Mouse (Mus musculus) limb, embryonic 11.5 days (tissue): ENCODE results near the gene Gm42742. TPM values are rescaled to one million over a fixed set of nuclear protein-coding genes. Genes with fewer than 3 reads are reported as not detected.
A peak's percentile ranks its signal among the peaks of the same experiment; 100 is the strongest.

Experiments
- ATAC-seq: fragments of 200-750 bp; cut with Nextera tagmentation; 2 replicates; pipeline ENCODE4 v1.8.0; 2017; ENCODE audit warnings: low read depth; ENCODE audit not compliant: insufficient number of reproducible peaks, low FRiP score, low TSS enrichment
- DNase-seq: peaks from one replicate; pipeline ENCODE4 v3.0.0-alpha.2; 2015; ENCODE audit warnings: low spot score
- H3K27ac ChIP-seq: fragments of 300-500 bp; sonication (generic); replicated peaks from 2 replicates; pipeline ENCODE4 v1.5.1; 2014; ENCODE audit warnings: low read depth, mild to moderate bottlenecking, low read length
- H3K27me3 ChIP-seq: fragments of 300-500 bp; sonication (generic); 2 replicates; pipeline ENCODE4 v1.6.1; 2014; ENCODE audit warnings: mild to moderate bottlenecking, low read length, mixed read lengths; ENCODE audit not compliant: control insufficient read depth, insufficient read depth
- H3K36me3 ChIP-seq: fragments of 300-500 bp; sonication (generic); 2 replicates; pipeline ENCODE4 v1.6.1; 2014; ENCODE audit warnings: mild to moderate bottlenecking, low read length, moderate library complexity, mixed read lengths; ENCODE audit not compliant: control insufficient read depth, insufficient read depth
- H3K4me1 ChIP-seq: fragments of 300-500 bp; sonication (generic); 2 replicates; pipeline ENCODE4 v1.6.1; 2014; ENCODE audit warnings: low read length, mixed read lengths; ENCODE audit not compliant: control insufficient read depth, insufficient read depth
- H3K4me2 ChIP-seq: fragments of 300-500 bp; sonication (generic); 2 replicates; pipeline ENCODE4 v1.6.1; 2014; ENCODE audit warnings: low read depth, mild to moderate bottlenecking, moderate library complexity; ENCODE audit not compliant: severe bottlenecking
- H3K4me3 ChIP-seq: fragments of 300-500 bp; sonication (generic); 2 replicates; pipeline ENCODE4 v1.5.1; 2014; ENCODE audit warnings: low read depth, low read length
- H3K9ac ChIP-seq: fragments of 300-500 bp; sonication (generic); 2 replicates; pipeline ENCODE4 v1.6.1; 2014; ENCODE audit warnings: mild to moderate bottlenecking, low read length
- H3K9me3 ChIP-seq: fragments of 300-500 bp; sonication (generic); 2 replicates; pipeline ENCODE4 v1.6.1; 2016; ENCODE audit warnings: low read length; ENCODE audit not compliant: control insufficient read depth
- WGBS: fragments of 180-500 bp; shearing (Covaris S2); extraction: QIAGEN DNeasy Blood & Tissue Kit; methylation state at CpG from one replicate; pipeline ENCODE4 v1.1.7; 2014; 5-methylcytosine and 5-hydroxymethylcytosine counted together
- polyA plus RNA-seq: library from polyadenylated mRNA; unstranded; fragments of >200 nt; fragmentation: Nextera tagmentation; extraction: Ambion mirVana; gene quantifications from 2 replicates; pipeline ENCODE4 v1.2.1, GENCODE M21; 2014

Gm42742 gene
- polyA plus RNA-seq, 1 experiment from 2014 or later, result 66.8 TPM

DNA sequence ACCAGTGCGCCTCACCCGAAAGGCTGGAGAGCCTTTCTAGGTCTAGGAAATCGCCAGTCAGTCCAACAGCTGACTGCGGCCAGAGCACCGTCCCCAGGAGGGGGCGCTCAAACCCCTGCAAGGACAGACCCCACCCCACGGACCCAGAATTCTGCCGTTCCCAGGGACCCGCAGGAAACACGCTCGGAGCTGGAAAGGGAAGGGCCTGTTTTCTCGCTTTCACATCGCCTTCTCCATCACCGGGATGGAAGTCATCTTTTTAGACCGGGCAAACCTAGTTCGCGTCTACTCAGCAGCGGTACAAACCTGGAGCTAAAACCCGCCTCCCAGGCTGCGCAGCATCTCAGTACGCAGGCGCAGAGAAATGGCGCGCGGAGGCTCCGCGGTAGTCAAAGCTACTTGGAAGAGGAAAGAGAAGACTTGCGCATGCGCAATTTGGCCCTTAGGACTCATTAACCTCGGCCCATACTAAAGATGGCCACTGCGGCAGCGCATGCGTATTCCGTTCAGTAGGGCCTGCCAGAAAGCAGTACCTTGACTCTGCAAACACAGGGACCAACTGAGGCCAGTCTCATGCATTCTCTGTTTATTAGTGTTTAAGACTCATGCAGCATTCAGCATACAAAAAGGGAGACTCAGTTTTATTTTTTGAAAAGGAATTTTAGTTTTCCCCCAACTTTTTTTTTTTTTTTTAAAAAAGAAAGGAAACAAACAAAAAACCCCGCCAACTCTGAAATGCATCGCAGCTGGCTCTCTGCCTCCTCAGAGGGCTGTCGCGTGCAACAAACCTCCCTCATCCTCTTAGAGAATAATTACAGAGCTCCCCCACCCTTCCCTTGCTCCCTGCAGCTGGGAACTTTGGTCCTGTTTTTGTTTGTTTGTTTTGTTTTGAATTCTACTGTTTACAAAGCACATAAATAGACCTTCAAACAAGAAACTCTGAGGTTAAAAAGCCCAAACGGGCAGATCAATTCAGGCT lies 3.6 kb downstream of the Gm42742 start, which contains the start of gene Pagr1a:
TSS of gene Pagr1a (minus strand) at position 382 of the 979 bp plus-strand sequence.
- 4% methylated on average over 39 of the region's 39 CpGs for WGBS

DNA sequence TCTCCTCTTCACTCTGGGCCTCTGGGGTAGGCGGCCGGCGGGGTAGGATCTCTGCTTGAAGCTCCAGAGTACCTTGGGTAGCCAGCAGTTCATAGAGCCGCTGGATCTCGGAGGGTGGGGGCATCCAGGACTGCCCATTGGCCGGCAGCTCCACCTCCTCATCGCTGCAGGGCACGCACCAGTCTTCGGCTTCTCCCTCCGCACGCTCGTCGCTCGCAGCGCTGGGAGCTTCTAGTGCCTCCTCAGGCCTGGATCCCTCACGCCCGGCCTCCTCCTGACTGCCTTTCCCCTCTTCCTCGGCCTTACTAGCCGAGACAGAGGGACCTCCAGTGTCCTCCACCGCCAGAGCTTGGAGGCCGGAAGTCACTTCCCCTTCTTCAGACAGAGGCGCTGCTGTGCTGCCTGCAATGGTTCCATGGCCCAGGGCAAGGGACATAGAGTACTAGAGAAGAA lies 4.4 kb downstream of the Gm42742 start:
- Histone ChIP-seq H3K4me2 (peak overlapping the region; percentile 82), H3K4me3 (peak overlapping the region; percentile 64), H3K9me3 (no peaks in the 10 kb centered on the region), H3K27me3 (no peaks in the 10 kb centered on the region), H3K27ac (peak overlapping the region; percentile 85), H3K9ac (peak overlapping the region; percentile 86), H3K36me3 (peaks cover 4% of the 10 kb centered on the region; the same call in 1 of the 2 replicates), H3K4me1 (peaks cover 35% of the 10 kb centered on the region)
- under 1% methylated on average over 22 of the region's 22 CpGs for WGBS
- ATAC-seq (peak; percentile 37; the same call in 1 of the 2 replicates), DNase-seq (no peak)

More for the DNA sequence above, 3.6 kb downstream of the Gm42742 start, which contains the start of gene Pagr1a:
- DNase-seq (peak; percentile 98), ATAC-seq (peak; percentile 66)
- peaks cover 41% of the 10 kb centered on the region for H3K4me1 ChIP-seq
- H3K9ac ChIP-seq, result peak within 1 kb of the TSS; percentile 86
- H3K9me3 ChIP-seq, result no peaks in the 10 kb centered on the region
- H3K27ac ChIP-seq, result peak within 1 kb of the TSS; percentile 85
- H3K36me3 ChIP-seq, result peaks cover 8% of the 10 kb centered on the region
- no peaks in the 10 kb centered on the region for H3K27me3 ChIP-seq
- H3K4me2 ChIP-seq, result peak within 1 kb of the TSS; percentile 82
- H3K4me3 ChIP-seq, result peak within 1 kb of the TSS; percentile 64

DNA sequence TGATC lies 4.6 kb downstream of the Gm42742 start, which contains the start of gene Pagr1b:
TSS of gene Pagr1b (minus strand) at position 4 of the 5 bp plus-strand sequence.
- Histone ChIP-seq H3K27me3 (no peaks in the 10 kb centered on the region), H3K4me2 (peak within 1 kb of the TSS; percentile 82), H3K4me1 (peaks cover 34% of the 10 kb centered on the region), H3K36me3 (peaks cover 4% of the 10 kb centered on the region; the same call in 1 of the 2 replicates), H3K9me3 (no peaks in the 10 kb centered on the region), H3K27ac (peak within 1 kb of the TSS; percentile 85), H3K4me3 (peak within 1 kb of the TSS; percentile 64), H3K9ac (peak within 1 kb of the TSS; percentile 86)
- ATAC-seq (no peak), DNase-seq (no peak)

DNA sequence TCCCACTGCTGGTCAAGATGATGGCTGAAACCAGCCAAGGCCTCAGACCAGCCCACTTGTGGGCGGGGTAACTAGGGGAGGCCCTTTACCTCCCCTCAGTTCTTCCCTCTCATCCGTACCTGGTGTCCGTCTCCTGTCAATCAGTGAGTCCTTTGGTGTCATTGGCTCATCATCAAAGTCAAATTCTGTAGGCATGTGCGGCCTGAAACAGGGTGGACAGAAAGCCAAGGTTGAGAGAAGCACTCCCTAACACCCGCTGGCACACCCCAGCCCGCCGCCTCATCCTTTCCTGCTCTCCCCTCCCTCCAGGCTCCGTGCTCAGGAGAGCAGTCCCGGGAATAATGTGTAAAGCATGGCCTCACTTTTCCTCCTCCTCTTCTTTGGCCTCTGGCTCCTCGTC lies 4.8 kb downstream of the Gm42742 start:
- Histone ChIP-seq H3K4me1 (peaks cover 32% of the 10 kb centered on the region), H3K27ac (peak overlapping the region; percentile 85), H3K27me3 (no peaks in the 10 kb centered on the region), H3K4me3 (peak overlapping the region; percentile 64), H3K36me3 (peaks cover 4% of the 10 kb centered on the region; the same call in 1 of the 2 replicates), H3K9me3 (no peaks in the 10 kb centered on the region), H3K4me2 (peak overlapping the region; percentile 82), H3K9ac (peak overlapping the region; percentile 86)
- 2% methylated on average over 10 of the region's 10 CpGs for WGBS
- no peak; the same call in 1 of the 2 replicates for ATAC-seq
- DNase-seq, result no peak

DNA sequence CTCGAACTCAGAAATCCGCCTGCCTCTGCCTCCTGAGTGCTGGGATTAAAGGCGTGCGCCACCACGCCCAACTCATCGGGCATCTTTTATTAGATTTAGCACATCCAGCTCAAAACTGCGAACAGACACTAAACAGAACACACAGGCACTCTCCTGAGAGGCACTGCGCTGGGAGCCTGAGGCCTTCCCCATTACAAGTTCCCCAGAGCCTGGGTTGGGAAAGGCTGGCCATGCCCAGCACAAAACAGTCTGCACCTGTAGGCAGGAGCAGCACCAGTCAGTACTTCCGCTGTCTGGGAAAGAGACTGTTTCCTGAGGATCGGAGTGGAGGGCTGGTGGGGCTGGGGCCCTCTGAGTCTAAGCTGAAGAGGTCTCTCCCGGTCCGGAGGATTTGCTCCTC lies 5.9 kb downstream of the Gm42742 start:
- Histone ChIP-seq H3K4me2 (peak overlapping the region; percentile 82), H3K9ac (no peak overlapping the region), H3K4me1 (peaks cover 23% of the 10 kb centered on the region), H3K27ac (no peak overlapping the region), H3K9me3 (no peaks in the 10 kb centered on the region), H3K36me3 (peaks cover 4% of the 10 kb centered on the region; the same call in 1 of the 2 replicates), H3K27me3 (no peaks in the 10 kb centered on the region), H3K4me3 (no peak overlapping the region)
- no peak for DNase-seq
- WGBS, result 94% methylated on average over 12 of the region's 12 CpGs
- ATAC-seq, result no peak

DNA sequence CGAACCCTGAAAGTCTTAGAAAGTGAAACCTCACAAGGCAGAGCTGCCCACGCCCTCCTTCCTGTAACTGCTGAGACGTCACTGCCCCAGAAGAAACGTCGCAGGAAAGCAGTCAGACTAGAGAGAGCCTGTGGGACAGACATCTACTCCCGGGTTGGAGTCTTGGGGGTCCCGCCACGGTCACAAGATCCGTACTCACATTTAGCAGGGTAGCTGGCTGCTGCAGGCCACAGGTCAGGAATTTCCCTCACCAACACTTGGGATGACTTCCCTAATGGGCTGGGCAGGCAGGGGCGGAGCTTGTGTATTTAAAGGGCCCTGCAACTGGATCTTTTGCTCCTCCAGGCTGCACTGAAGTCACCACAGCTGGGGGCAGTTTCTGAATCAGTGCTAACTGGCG lies 6.6 kb downstream of the Gm42742 start, which contains the start of gene Mvp:
TSS of gene Mvp (minus strand) at position 302 of the 400 bp plus-strand sequence.
- Histone ChIP-seq H3K4me3 (peak within 1 kb of the TSS; percentile 64), H3K4me1 (peaks cover 16% of the 10 kb centered on the region; the same call in 1 of the 2 replicates), H3K36me3 (peaks cover 4% of the 10 kb centered on the region; the same call in 1 of the 2 replicates), H3K9me3 (no peaks in the 10 kb centered on the region), H3K27me3 (no peaks in the 10 kb centered on the region), H3K4me2 (peak within 1 kb of the TSS; percentile 82), H3K27ac (no peak within 1 kb of the TSS), H3K9ac (0 out of 2 replicates have a peak within 1 kb of the TSS, but pooled peaks have one; percentile 86)
- 46% methylated on average over 11 of the region's 11 CpGs for WGBS
- no peak for ATAC-seq
- peak; percentile 60 for DNase-seq

DNA sequence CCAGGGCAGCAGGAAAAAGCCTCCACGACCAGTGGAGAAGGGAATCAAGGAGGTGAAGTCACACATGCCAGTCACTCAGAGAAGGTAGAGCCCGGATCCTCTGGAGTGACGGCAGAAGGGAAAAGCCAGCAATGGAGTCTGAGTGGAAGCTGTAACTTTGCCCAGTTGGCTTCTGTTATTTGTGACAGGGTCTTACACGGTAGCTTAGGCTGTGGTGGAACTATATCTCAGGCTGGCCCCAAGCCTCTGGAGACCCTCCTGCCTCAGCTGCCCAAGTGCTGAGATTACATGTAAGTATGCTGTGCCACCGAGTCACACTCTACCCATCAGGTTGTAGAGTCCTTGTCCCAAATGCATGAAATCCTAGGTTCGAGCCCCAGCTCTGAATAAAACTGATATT lies 7.5 kb downstream of the Gm42742 start:
- no peak overlapping the region for H3K27ac ChIP-seq
- H3K4me2 ChIP-seq, result no peak overlapping the region
- 93% methylated on average over 6 of the region's 6 CpGs for WGBS
- no peaks in the 10 kb centered on the region for H3K27me3 ChIP-seq
- no peak overlapping the region for H3K4me3 ChIP-seq
- no peaks in the 10 kb centered on the region for H3K9me3 ChIP-seq
- DNase-seq, result no peak
- H3K9ac ChIP-seq, result no peak overlapping the region
- no peak for ATAC-seq
- peaks cover 16% of the 10 kb centered on the region; the same call in 1 of the 2 replicates for H3K4me1 ChIP-seq
- peaks cover 4% of the 10 kb centered on the region; the same call in 1 of the 2 replicates for H3K36me3 ChIP-seq

DNA sequence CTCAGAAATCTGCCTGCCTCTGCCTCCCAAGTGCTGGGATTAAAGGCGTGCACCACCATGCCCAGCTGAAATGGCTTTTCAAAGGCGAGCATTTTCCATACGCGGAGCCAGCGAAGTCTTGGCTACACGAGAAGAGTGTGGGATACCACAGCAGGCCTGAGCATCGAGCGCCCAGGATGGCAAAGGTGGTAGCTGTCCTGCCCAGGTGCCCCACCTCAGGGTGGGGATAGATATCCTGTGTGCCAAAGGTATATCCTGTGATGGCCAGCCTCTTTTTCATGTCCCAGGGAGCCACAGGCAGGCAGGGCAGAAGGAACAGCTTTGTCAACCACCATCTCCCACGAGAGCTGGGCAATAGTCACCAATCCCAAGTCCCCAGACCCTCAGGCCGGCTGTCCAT lies 8.1 kb downstream of the Gm42742 start:
- Histone ChIP-seq H3K27ac (no peak overlapping the region), H3K36me3 (peaks cover 4% of the 10 kb centered on the region; the same call in 1 of the 2 replicates), H3K4me3 (no peak overlapping the region), H3K27me3 (no peaks in the 10 kb centered on the region), H3K4me1 (peaks cover 16% of the 10 kb centered on the region; the same call in 1 of the 2 replicates), H3K9ac (no peak overlapping the region), H3K9me3 (no peaks in the 10 kb centered on the region), H3K4me2 (no peak overlapping the region)
- ATAC-seq, result no peak
- WGBS, result 93% methylated on average over 10 of the region's 10 CpGs
- DNase-seq, result no peak
